Mouse (Mus musculus): Measurements from ENCODE around the gene Cbarp. TPM values are rescaled to one million over a fixed set of nuclear protein-coding genes. Genes with fewer than 3 reads are reported as not detected.

Cbarp gene
- total and polyA plus RNA-seq, 2 experiments from 2014 or later, result 1.1 to 5.9 TPM

- no peak for TF ChIP-seq CTCF (IDR thresholded peaks at IDR 0.05; ENCODE audit: low read depth)
- no peak for TF ChIP-seq EP300 (IDR thresholded peaks at IDR 0.05; ENCODE audit: low read depth)
- Histone ChIP-seq H3K9ac (replicated peaks; ENCODE audit: low read depth, low read length) (no peak overlapping the region), H3K4me3 (ENCODE audit: low read depth, low read length) (no peak overlapping the region), H3K4me1 (ENCODE audit: control insufficient read depth, insufficient read depth) (0 out of 2 replicates have a peak, but pooled peaks cover 4% of the 10 kb centered on the region), H3K27me3 (ENCODE audit: control insufficient read depth, insufficient read depth, low read length) (peaks cover 2% of the 10 kb centered on the region; the same call in 1 of the 2 replicates), H3K27ac (ENCODE audit: low read depth) (no peak overlapping the region), H3K9me3 (replicated peaks; ENCODE audit: control insufficient read depth, low read length) (no peaks in the 10 kb centered on the region), H3K4me2 (ENCODE audit: low read depth, low read length) (no peak overlapping the region), H3K36me3 (replicated peaks; ENCODE audit: control insufficient read depth, insufficient read depth, low read length) (peaks cover 57% of the 10 kb centered on the region)
- WGBS, result 35% methylated on average over 55 of the region's 55 CpGs
- DNase-seq (ENCODE audit: low spot score) (no peak), ATAC-seq (ENCODE audit: insufficient read depth, low read depth) (no peak)
These were observed 9.2 kb downstream of the Cbarp start for GRCm38 (mm10) chr10:80131316-80131951.

- no peaks in the 10 kb centered on the region for H3K27me3 ChIP-seq (ENCODE audit: control insufficient read depth, insufficient read depth, low read length)
- H3K36me3 ChIP-seq (replicated peaks; ENCODE audit: control insufficient read depth, insufficient read depth, low read length), result peaks cover 66% of the 10 kb centered on the region
- no peak overlapping the region for H3K9ac ChIP-seq (replicated peaks; ENCODE audit: low read depth, low read length)
- no peak overlapping the region for H3K4me3 ChIP-seq (ENCODE audit: low read depth, low read length)
- TF ChIP-seq EP300 (IDR thresholded peaks at IDR 0.05; ENCODE audit: low read depth), result no peak
- H3K9me3 ChIP-seq (replicated peaks; ENCODE audit: control insufficient read depth, low read length), result no peaks in the 10 kb centered on the region
- no peak for ATAC-seq (ENCODE audit: insufficient read depth, low read depth)
- H3K27ac ChIP-seq (ENCODE audit: low read depth), result no peak overlapping the region
- no peak overlapping the region for H3K4me2 ChIP-seq (ENCODE audit: low read depth, low read length)
- 0 out of 2 replicates have a peak, but pooled peaks cover 4% of the 10 kb centered on the region for H3K4me1 ChIP-seq (ENCODE audit: control insufficient read depth, insufficient read depth)
- DNase-seq (ENCODE audit: low spot score), result no peak
- 87% methylated on average over 18 of the region's 18 CpGs for WGBS
These were observed 10.1 kb downstream of the Cbarp start for GRCm38 (mm10) chr10:80130403-80131031.

GRCm38 (mm10) chr10:80129846-80130245 is 10.8 kb downstream of the Cbarp start:
- Histone ChIP-seq H3K9ac (replicated peaks; ENCODE audit: low read depth, low read length) (no peak overlapping the region), H3K4me2 (ENCODE audit: low read depth, low read length) (no peak overlapping the region), H3K9me3 (replicated peaks; ENCODE audit: control insufficient read depth, low read length) (no peaks in the 10 kb centered on the region), H3K4me3 (ENCODE audit: low read depth, low read length) (no peak overlapping the region), H3K36me3 (replicated peaks; ENCODE audit: control insufficient read depth, insufficient read depth, low read length) (peaks cover 73% of the 10 kb centered on the region), H3K27ac (ENCODE audit: low read depth) (no peak overlapping the region), H3K4me1 (ENCODE audit: control insufficient read depth, insufficient read depth) (0 out of 2 replicates have a peak, but pooled peaks cover 4% of the 10 kb centered on the region), H3K27me3 (ENCODE audit: control insufficient read depth, insufficient read depth, low read length) (no peaks in the 10 kb centered on the region)
- DNase-seq (ENCODE audit: low spot score) (no peak), ATAC-seq (ENCODE audit: insufficient read depth, low read depth) (no peak)
- TF ChIP-seq CTCF (IDR thresholded peaks at IDR 0.05; ENCODE audit: low read depth), result no peak
- TF ChIP-seq EP300 (IDR thresholded peaks at IDR 0.05; ENCODE audit: low read depth), result no peak
- 86% methylated on average over 9 of the region's 9 CpGs for WGBS

GRCm38 (mm10) chr10:80127920-80128319 is 12.7 kb downstream of the Cbarp start:
- H3K9me3 ChIP-seq (replicated peaks; ENCODE audit: control insufficient read depth, low read length), result no peaks in the 10 kb centered on the region
- no peak overlapping the region for H3K4me2 ChIP-seq (ENCODE audit: low read depth, low read length)
- no peak for TF ChIP-seq EP300 (IDR thresholded peaks at IDR 0.05; ENCODE audit: low read depth)
- no peak for TF ChIP-seq CTCF (IDR thresholded peaks at IDR 0.05; ENCODE audit: low read depth)
- WGBS, result 95% methylated on average over 8 of the region's 8 CpGs
- no peaks in the 10 kb centered on the region for H3K4me1 ChIP-seq (ENCODE audit: control insufficient read depth, insufficient read depth)
- no peak overlapping the region for H3K9ac ChIP-seq (replicated peaks; ENCODE audit: low read depth, low read length)
- H3K4me3 ChIP-seq (ENCODE audit: low read depth, low read length), result no peak overlapping the region
- ATAC-seq (ENCODE audit: insufficient read depth, low read depth) (no peak), DNase-seq (ENCODE audit: low spot score) (no peak)
- H3K27ac ChIP-seq (ENCODE audit: low read depth), result no peak overlapping the region
- peaks cover 79% of the 10 kb centered on the region for H3K36me3 ChIP-seq (replicated peaks; ENCODE audit: control insufficient read depth, insufficient read depth, low read length)
- no peaks in the 10 kb centered on the region for H3K27me3 ChIP-seq (ENCODE audit: control insufficient read depth, insufficient read depth, low read length)

- H3K4me1 ChIP-seq (ENCODE audit: control insufficient read depth, insufficient read depth), result peaks cover 9% of the 10 kb centered on the region; the same call in 1 of the 2 replicates
- H3K9me3 ChIP-seq (replicated peaks; ENCODE audit: control insufficient read depth, low read length), result no peaks in the 10 kb centered on the region
- H3K36me3 ChIP-seq (replicated peaks; ENCODE audit: control insufficient read depth, insufficient read depth, low read length), result peaks cover 58% of the 10 kb centered on the region
- H3K27me3 ChIP-seq (ENCODE audit: control insufficient read depth, insufficient read depth, low read length), result no peaks in the 10 kb centered on the region
- H3K4me2 ChIP-seq (ENCODE audit: low read depth, low read length), result no peak overlapping the region
- H3K27ac ChIP-seq (ENCODE audit: low read depth), result no peak overlapping the region
- 88% methylated on average over 9 of the region's 9 CpGs for WGBS
- DNase-seq (ENCODE audit: low spot score), result no peak
- H3K4me3 ChIP-seq (ENCODE audit: low read depth, low read length), result no peak overlapping the region
- no peak for ATAC-seq (ENCODE audit: insufficient read depth, low read depth)
- TF ChIP-seq EP300 (IDR thresholded peaks at IDR 0.05; ENCODE audit: low read depth) (no peak), CTCF (IDR thresholded peaks at IDR 0.05; ENCODE audit: low read depth) (no peak)
- no peak overlapping the region for H3K9ac ChIP-seq (replicated peaks; ENCODE audit: low read depth, low read length)
These were observed 16.6 kb downstream of the Cbarp start for GRCm38 (mm10) chr10:80123932-80124562.
